Mouse (Mus musculus): Measurements from ENCODE around the gene Cdh4.

GRCm38 (mm10) chr2:179537800-179538450, 95.7 kb downstream of the Cdh4 start:
- TF ChIP-seq GATA1 (IDR thresholded peaks at IDR 0.05; ENCODE audit: low read length) (no peak), TAL1 (IDR thresholded peaks at IDR 0.05; ENCODE audit: low read length) (no peak)

Measured in erythroblast, embryonic 14.5 days (primary cell).